Mouse (Mus musculus) neural tube, embryonic 11.5 days (tissue): ENCODE measurements around the gene Nxnl1. TPM values are rescaled to one million over a fixed set of nuclear protein-coding genes. Genes with fewer than 3 reads are reported as not detected.
"Not testable (repeated sequence)": the region's sequence is repeated elsewhere in the genome, so short reads cannot be mapped to it uniquely, and the experiment has no call there.

ENCODE experiments used
- ATAC-seq: fragments of 200-750 bp; cut with Nextera tagmentation; 2 replicates; pipeline ENCODE4 v1.8.0; 2017; ENCODE audit warnings: moderate number of reproducible peaks, mild to moderate bottlenecking, moderate TSS enrichment, moderate library complexity; ENCODE audit not compliant: insufficient read depth, low FRiP score, low TSS enrichment
- DNase-seq: peaks from one replicate; pipeline ENCODE4 v3.0.0-alpha.2; 2015; ENCODE audit warnings: low spot score
- H3K27ac ChIP-seq: fragments of 300-500 bp; sonication (generic); 2 replicates; pipeline ENCODE4 v1.5.1; 2014; ENCODE audit warnings: low read depth, mild to moderate bottlenecking, low read length
- H3K27me3 ChIP-seq: fragments of 300-500 bp; sonication (generic); 2 replicates; pipeline ENCODE4 v1.6.1; 2014; ENCODE audit warnings: mild to moderate bottlenecking, low read length, mixed read lengths; ENCODE audit not compliant: control insufficient read depth, insufficient read depth
- H3K36me3 ChIP-seq: fragments of 300-500 bp; sonication (generic); 2 replicates; pipeline ENCODE4 v1.6.1; 2014; ENCODE audit warnings: mild to moderate bottlenecking, low read length, moderate library complexity, mixed read lengths; ENCODE audit not compliant: control insufficient read depth, insufficient read depth
- H3K4me1 ChIP-seq: fragments of 300-500 bp; sonication (generic); 2 replicates; pipeline ENCODE4 v1.6.1; 2014; ENCODE audit warnings: low read length, mixed read lengths; ENCODE audit not compliant: control insufficient read depth, insufficient read depth
- H3K4me2 ChIP-seq: fragments of 300-500 bp; sonication (generic); 2 replicates; pipeline ENCODE4 v1.6.1; 2014; ENCODE audit warnings: low read depth, mild to moderate bottlenecking, moderate library complexity
- H3K4me3 ChIP-seq: fragments of 300-500 bp; sonication (generic); 2 replicates; pipeline ENCODE4 v1.5.1; 2014; ENCODE audit warnings: low read depth, low read length
- H3K9ac ChIP-seq: fragments of 300-500 bp; sonication (generic); 2 replicates; pipeline ENCODE4 v1.6.1; 2014; ENCODE audit warnings: mild to moderate bottlenecking, low read length
- H3K9me3 ChIP-seq: fragments of 300-500 bp; sonication (generic); 2 replicates; pipeline ENCODE4 v1.6.1; 2016; ENCODE audit warnings: low read length; ENCODE audit not compliant: control insufficient read depth
- WGBS: fragments of 180-500 bp; shearing (Covaris S2); extraction: QIAGEN DNeasy Blood & Tissue Kit; methylation state at CpG from one replicate; pipeline ENCODE4 v1.1.7; 2014; 5-methylcytosine and 5-hydroxymethylcytosine counted together
- polyA plus RNA-seq: library from polyadenylated mRNA; unstranded; fragments of >200 nt; fragmentation: Nextera tagmentation; extraction: Ambion mirVana; gene quantifications from 2 replicates; pipeline ENCODE4 v1.2.1, GENCODE M21; 2014

Gene Nxnl1
- polyA plus RNA-seq, 1 experiment from 2014 or later: not detected

- H3K9me3 ChIP-seq: no peaks in the 10 kb centered on the region
- H3K36me3 ChIP-seq: no peaks in the 10 kb centered on the region
- H3K27me3 ChIP-seq: peaks cover 26% of the 10 kb centered on the region
- H3K4me1 ChIP-seq: no peaks in the 10 kb centered on the region
- 6% methylated on average over 46 of the region's 46 CpGs for WGBS
- no peak within 1 kb of the TSS for H3K9ac ChIP-seq
- H3K4me3 ChIP-seq: no peak within 1 kb of the TSS
- peak within 1 kb of the TSS; percentile 19; the same call in 1 of the 2 replicates for H3K4me2 ChIP-seq
- no peak for ATAC-seq
- no peak within 1 kb of the TSS for H3K27ac ChIP-seq
- no peak for DNase-seq
These were observed 41.0 kb downstream of the Nxnl1 start, which contains the start of gene Ccdc194 for GRCm38 (mm10) chr8:71525226-71526050. Gene Ccdc194, minus strand, starts transcription at chr8:71525711.

- Histone ChIP-seq H3K9ac (no peak overlapping the region), H3K36me3 (no peaks in the 10 kb centered on the region), H3K9me3 (no peaks in the 10 kb centered on the region), H3K27me3 (peaks cover 20% of the 10 kb centered on the region), H3K4me1 (no peaks in the 10 kb centered on the region), H3K4me3 (no peak overlapping the region), H3K27ac (no peak overlapping the region), H3K4me2 (no peak overlapping the region)
- ATAC-seq: peak; percentile 86
- peak; percentile 96 for DNase-seq
- WGBS: 7% methylated on average over 17 of the region's 17 CpGs
These were observed 44.8 kb downstream of the Nxnl1 start for GRCm38 (mm10) chr8:71521634-71522033.

- not testable (repeated sequence) for H3K27ac ChIP-seq, ATAC-seq, H3K9ac ChIP-seq, H3K4me3 ChIP-seq, H3K9me3 ChIP-seq, H3K36me3 ChIP-seq, H3K27me3 ChIP-seq, H3K4me2 ChIP-seq, H3K4me1 ChIP-seq
- peak; percentile 74 for DNase-seq
- WGBS: 48% methylated on average over 8 of the region's 10 CpGs
These were observed 47.2 kb downstream of the Nxnl1 start for GRCm38 (mm10) chr8:71519037-71519825.

GRCm38 (mm10) chr8:71516786-71517185 is 49.6 kb downstream of the Nxnl1 start:
- Histone ChIP-seq H3K4me1 (no peaks in the 10 kb centered on the region), H3K9ac (no peak overlapping the region), H3K9me3 (no peaks in the 10 kb centered on the region), H3K4me2 (no peak overlapping the region), H3K27me3 (no peaks in the 10 kb centered on the region; the same call in 1 of the 2 replicates), H3K36me3 (no peaks in the 10 kb centered on the region), H3K4me3 (no peak overlapping the region), H3K27ac (no peak overlapping the region)
- DNase-seq (no peak), ATAC-seq (no peak)
- WGBS: 15% methylated on average over 6 of the region's 6 CpGs

- no peak overlapping the region for H3K4me2 ChIP-seq
- H3K9me3 ChIP-seq: no peaks in the 10 kb centered on the region
- ATAC-seq (no peak), DNase-seq (no peak)
- no peak overlapping the region for H3K4me3 ChIP-seq
- WGBS: 70% methylated on average over 5 of the region's 5 CpGs
- H3K4me1 ChIP-seq: no peaks in the 10 kb centered on the region
- H3K27me3 ChIP-seq: no peaks in the 10 kb centered on the region
- H3K27ac ChIP-seq: no peak overlapping the region
- no peak overlapping the region for H3K9ac ChIP-seq
- no peaks in the 10 kb centered on the region for H3K36me3 ChIP-seq
These were observed 51.4 kb downstream of the Nxnl1 start for GRCm38 (mm10) chr8:71515043-71515442.

GRCm38 (mm10) chr8:71513018-71513754 is 53.2 kb downstream of the Nxnl1 start:
- Histone ChIP-seq H3K36me3 (no peaks in the 10 kb centered on the region), H3K27ac (no peak overlapping the region), H3K9me3 (no peaks in the 10 kb centered on the region), H3K4me2 (no peak overlapping the region), H3K4me1 (no peaks in the 10 kb centered on the region), H3K4me3 (no peak overlapping the region), H3K9ac (no peak overlapping the region), H3K27me3 (peaks cover 8% of the 10 kb centered on the region)
- WGBS: 75% methylated on average over 13 of the region's 15 CpGs
- DNase-seq: no peak
- no peak for ATAC-seq

- H3K4me3 ChIP-seq: peak within 1 kb of the TSS; percentile 14
- ATAC-seq: no peak
These were observed 54.8 kb downstream of the Nxnl1 start, which contains the start of gene Plvap for GRCm38 (mm10) chr8:71511644-71512043. Gene Plvap, minus strand, starts transcription at chr8:71511752.

More at GRCm38 (mm10) chr8:71511644-71512043, 54.8 kb downstream of the Nxnl1 start, which contains the start of gene Plvap:
- Histone ChIP-seq H3K9me3 (no peaks in the 10 kb centered on the region), H3K4me1 (no peaks in the 10 kb centered on the region), H3K36me3 (no peaks in the 10 kb centered on the region), H3K27ac (no peak within 1 kb of the TSS), H3K9ac (no peak within 1 kb of the TSS), H3K27me3 (peaks cover 23% of the 10 kb centered on the region), H3K4me2 (no peak within 1 kb of the TSS; the same call in 1 of the 2 replicates)
- DNase-seq: no peak
- 66% methylated on average over 14 of the region's 14 CpGs for WGBS
